Mouse (Mus musculus) thymus, adult 2 months (tissue): Measurements from ENCODE around the gene Zfp263.

Experiments
- CTCF ChIP-seq: fragments of 200-500 bp; IDR thresholded peaks from 2 replicates; pipeline ENCODE4 v1.5.1; 2012; ENCODE audit warnings: mild to moderate bottlenecking, control low read depth, low read length, moderate library complexity, borderline replicate concordance; ENCODE audit not compliant: control insufficient read depth, poor library complexity, insufficient read depth; ENCODE audit errors: extremely low read depth
- POLR2A ChIP-seq: fragments of 200-500 bp; IDR thresholded peaks from 2 replicates; pipeline ENCODE4 v1.6.1; 2012; ENCODE audit warnings: mild to moderate bottlenecking, low read length, control low read depth, moderate library complexity; ENCODE audit not compliant: control insufficient read depth, poor library complexity, insufficient read depth; ENCODE audit errors: extremely low read depth

GRCm38 (mm10) chr16:3706680-3707079, 37.2 kb upstream of the Zfp263 start:
- TF ChIP-seq POLR2A (no peak), CTCF (no peak)
